In genomic region chr5:55174839-55175238, GRCm38 (mm10) we compare ENCODE assay signal across 27 mouse cellular contexts.
DNase-seq lines count a peak whose midpoint lies in the region; ATAC-seq lines count a peak whose summit lies in the region.
"Had no signal": no experiment of that assay in that cellular context is flagged by ENCODE, and none has a peak within 500 bp of the region (broad histone marks: within the 10 kb centered on the region; RNA-seq: fewer than 3 reads in every experiment).

No protein-coding gene starts in this region.

- H3K4me3 ChIP-seq in midbrain, embryonic 14.5 days (replicated peaks; ENCODE audit: low read depth, low read length): no peak overlapping the region
- no peak overlapping the region for H3K4me3 ChIP-seq in midbrain, embryonic 10.5 days
- H3K4me3 ChIP-seq in midbrain, embryonic 16.5 days (ENCODE audit: low read depth, low read length): no peak overlapping the region
- H3K4me3 ChIP-seq in midbrain, embryonic 13.5 days (replicated peaks): no peak overlapping the region
- no peak overlapping the region for H3K4me3 ChIP-seq in intestine, embryonic 16.5 days (ENCODE audit: low read length)
- H3K4me3 ChIP-seq: embryonic facial prominence, embryonic 10.5 days; embryonic facial prominence, embryonic 12.5 days; forebrain, embryonic 10.5 days; forebrain, embryonic 12.5 days had no signal

- H3K9ac ChIP-seq in midbrain, embryonic 14.5 days (replicated peaks; ENCODE audit: low read length): no peak overlapping the region
- no peak overlapping the region for H3K9ac ChIP-seq in midbrain, embryonic 16.5 days (ENCODE audit: low read depth, low read length)
- no peak overlapping the region for H3K9ac ChIP-seq in midbrain, embryonic 13.5 days (replicated peaks)
- H3K9ac ChIP-seq in intestine, embryonic 16.5 days (ENCODE audit: low read depth, low read length): no peak overlapping the region
- H3K9ac ChIP-seq: embryonic facial prominence, embryonic 12.5 days; forebrain, embryonic 12.5 days had no signal

- no peaks in the 10 kb centered on the region for H3K4me1 ChIP-seq in midbrain, embryonic 14.5 days (ENCODE audit: control insufficient read depth, insufficient read depth, low read length)
- no peaks in the 10 kb centered on the region for H3K4me1 ChIP-seq in midbrain, embryonic 10.5 days
- H3K4me1 ChIP-seq in midbrain, embryonic 16.5 days (ENCODE audit: control insufficient read depth, insufficient read depth, low read length): no peaks in the 10 kb centered on the region
- H3K4me1 ChIP-seq in midbrain, embryonic 13.5 days (replicated peaks): no peaks in the 10 kb centered on the region
- H3K4me1 ChIP-seq in intestine, embryonic 16.5 days (ENCODE audit: control insufficient read depth, insufficient read depth, low read length): no peaks in the 10 kb centered on the region
- H3K4me1 ChIP-seq: embryonic facial prominence, embryonic 10.5 days; embryonic facial prominence, embryonic 12.5 days; forebrain, embryonic 10.5 days; forebrain, embryonic 12.5 days had no signal

- no peaks in the 10 kb centered on the region for H3K27me3 ChIP-seq in midbrain, embryonic 14.5 days (ENCODE audit: control insufficient read depth, insufficient read depth, low read length)
- H3K27me3 ChIP-seq in midbrain, embryonic 10.5 days (ENCODE audit: low read depth, poor library complexity, severe bottlenecking): no peaks in the 10 kb centered on the region
- no peaks in the 10 kb centered on the region for H3K27me3 ChIP-seq in midbrain, embryonic 16.5 days (ENCODE audit: control insufficient read depth, insufficient read depth, low read depth, low read length)
- H3K27me3 ChIP-seq in midbrain, embryonic 13.5 days: no peaks in the 10 kb centered on the region
- H3K27me3 ChIP-seq in intestine, embryonic 16.5 days (replicated peaks; ENCODE audit: control insufficient read depth, insufficient read depth, low read length): no peaks in the 10 kb centered on the region
- H3K27me3 ChIP-seq: CH12.LX; embryonic facial prominence, embryonic 12.5 days; forebrain, embryonic 12.5 days had no signal

- DNase-seq in midbrain, embryonic 14.5 days: peak; percentile 12
- DNase-seq in midbrain, embryonic 10.5 days (ENCODE audit: low spot score): no peak
- DNase-seq in retina, embryonic 14.5 days (ENCODE audit: low spot score): peak; percentile 2
- DNase-seq: adrenal gland, adult 8-10 months; adrenal gland, postnatal 14 days; adrenal gland, postnatal 36 days; B cell, adult 2 months; cerebellum, adult 11-12 months; cerebellum, adult 2 months; cerebellum, adult 9-10 months; cerebellum, postnatal 10 days; cerebellum, postnatal 25 days had no signal

- H3K4me2 ChIP-seq in midbrain, embryonic 14.5 days (ENCODE audit: low read length): no peak overlapping the region
- H3K4me2 ChIP-seq in midbrain, embryonic 16.5 days (ENCODE audit: low read length): no peak overlapping the region
- no peak overlapping the region for H3K4me2 ChIP-seq in midbrain, embryonic 13.5 days (replicated peaks)
- H3K4me2 ChIP-seq in intestine, embryonic 16.5 days (ENCODE audit: low read depth, low read length): no peak overlapping the region
- H3K4me2 ChIP-seq: embryonic facial prominence, embryonic 12.5 days; forebrain, embryonic 12.5 days had no signal

- H3K36me3 ChIP-seq in midbrain, embryonic 14.5 days (ENCODE audit: control insufficient read depth, insufficient read depth, low read length): no peaks in the 10 kb centered on the region
- no peaks in the 10 kb centered on the region for H3K36me3 ChIP-seq in midbrain, embryonic 10.5 days
- no peaks in the 10 kb centered on the region for H3K36me3 ChIP-seq in midbrain, embryonic 16.5 days (ENCODE audit: control insufficient read depth, insufficient read depth, low read length)
- H3K36me3 ChIP-seq in midbrain, embryonic 13.5 days: no peaks in the 10 kb centered on the region
- H3K36me3 ChIP-seq in intestine, embryonic 16.5 days (ENCODE audit: control insufficient read depth, insufficient read depth, low read length): no peaks in the 10 kb centered on the region
- H3K36me3 ChIP-seq: embryonic facial prominence, embryonic 10.5 days; embryonic facial prominence, embryonic 12.5 days; forebrain, embryonic 10.5 days; forebrain, embryonic 12.5 days; G1E had no signal

- peak; percentile 14; the same call in 1 of the 2 replicates for ATAC-seq in midbrain, embryonic 14.5 days (ENCODE audit: low FRiP score, low TSS enrichment)
- ATAC-seq in midbrain, embryonic 16.5 days: peak; percentile 66; the same call in 1 of the 2 replicates
- ATAC-seq in midbrain, embryonic 13.5 days: no peak
- ATAC-seq in erythroid progenitor cell, adult 5-6 weeks (replicated peaks; ENCODE audit: low FRiP score, poor library complexity, severe bottlenecking): no peak
- no peak for ATAC-seq in intestine, embryonic 16.5 days
- ATAC-seq: activated CD4-positive, CD25-positive, alpha-beta regulatory T cell, adult 4 months; CD4-positive, CD25-positive, alpha-beta regulatory T cell, adult 4 months; forebrain, embryonic 14.5 days; forebrain, embryonic 16.5 days; Patski had no signal

- H3K9me3 ChIP-seq in midbrain, embryonic 14.5 days (ENCODE audit: control insufficient read depth, low read length): no peaks in the 10 kb centered on the region
- no peaks in the 10 kb centered on the region for H3K9me3 ChIP-seq in midbrain, embryonic 10.5 days (replicated peaks)
- no peaks in the 10 kb centered on the region for H3K9me3 ChIP-seq in midbrain, embryonic 16.5 days (replicated peaks; ENCODE audit: control insufficient read depth, low read length, poor library complexity, severe bottlenecking)
- no peaks in the 10 kb centered on the region for H3K9me3 ChIP-seq in midbrain, embryonic 13.5 days
- no peaks in the 10 kb centered on the region for H3K9me3 ChIP-seq in intestine, embryonic 16.5 days (ENCODE audit: control insufficient read depth, low read length)
- H3K9me3 ChIP-seq: embryonic facial prominence, embryonic 10.5 days; embryonic facial prominence, embryonic 12.5 days; forebrain, embryonic 10.5 days; forebrain, embryonic 12.5 days; G1E had no signal

- H3K27ac ChIP-seq in midbrain, embryonic 14.5 days (replicated peaks; ENCODE audit: low read depth, low read length): no peak overlapping the region
- no peak overlapping the region for H3K27ac ChIP-seq in midbrain, embryonic 10.5 days (replicated peaks)
- H3K27ac ChIP-seq in midbrain, embryonic 16.5 days (ENCODE audit: low read length): no peak overlapping the region
- H3K27ac ChIP-seq in midbrain, embryonic 13.5 days: no peak overlapping the region
- no peak overlapping the region for H3K27ac ChIP-seq in intestine, embryonic 16.5 days (ENCODE audit: low read length)
- H3K27ac ChIP-seq: embryonic facial prominence, embryonic 10.5 days; embryonic facial prominence, embryonic 12.5 days; forebrain, embryonic 10.5 days; forebrain, embryonic 12.5 days had no signal

- WGBS in midbrain, embryonic 14.5 days: 76% methylated on average over 1 of the region's 1 CpGs
- 80% methylated on average over 1 of the region's 1 CpGs for WGBS in midbrain, embryonic 10.5 days
- 51% methylated on average over 1 of the region's 1 CpGs for WGBS in midbrain, embryonic 16.5 days
- WGBS in midbrain, embryonic 13.5 days: 68% methylated on average over 1 of the region's 1 CpGs
- 78% methylated on average over 1 of the region's 1 CpGs for whole genome bisulfite sequencing in intestine, embryonic 16.5 days

Comparison
In these comparisons a context has a peak if more than half of its experiments do, and no peak if none do; other contexts are left out.
1. ATAC-seq: peak in midbrain, embryonic 14.5 days (single experiment) and midbrain, embryonic 16.5 days (single experiment); none in midbrain, embryonic 13.5 days (single experiment), erythroid progenitor cell, adult 5-6 weeks (single experiment) and intestine, embryonic 16.5 days (single experiment).